Mouse (Mus musculus) kidney, adult 9 months (tissue): Measurements from ENCODE around the gene Hpse.

Experiments used
- DNase-seq: peaks from one replicate; pipeline ENCODE4 v3.0.0; 2022

Hpse gene

DNA sequence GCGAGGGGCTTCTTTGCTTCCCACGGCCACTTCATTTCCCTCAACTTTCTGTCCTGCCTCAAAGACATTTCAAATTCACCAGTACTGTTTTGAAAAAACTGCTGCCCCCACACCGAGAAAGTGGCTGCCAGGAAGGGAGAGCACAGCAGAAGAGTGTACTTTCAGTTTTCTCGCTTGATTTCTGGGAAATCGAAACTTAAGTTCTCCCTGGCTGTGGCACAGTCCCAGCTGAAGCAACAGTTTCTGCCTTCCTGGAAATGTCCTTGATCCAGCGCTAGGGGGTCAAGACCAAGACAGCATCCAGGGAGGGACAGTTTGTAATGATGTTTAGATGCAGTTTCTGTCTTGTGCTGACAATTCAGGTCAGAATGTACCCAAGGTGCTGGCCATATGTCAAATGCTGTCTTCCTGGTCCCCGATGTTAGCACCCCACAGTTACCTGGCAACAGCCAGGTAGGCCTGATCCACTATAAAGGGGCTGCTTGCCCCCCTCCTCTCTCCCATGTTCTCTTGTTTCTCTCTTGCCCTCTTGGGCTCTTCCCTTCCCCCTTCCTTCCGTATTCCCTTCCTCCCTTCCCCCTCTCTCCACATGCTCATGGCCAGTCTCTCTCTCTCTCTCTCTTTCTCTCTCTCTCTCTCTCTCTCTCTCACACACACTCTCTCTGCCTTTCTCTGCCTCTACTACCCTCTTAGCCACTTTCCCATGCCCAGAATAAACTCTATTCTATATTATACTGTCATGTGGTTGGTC, 82.5 kb downstream of the Hpse start:
- DNase-seq = peak; percentile 58

DNA sequence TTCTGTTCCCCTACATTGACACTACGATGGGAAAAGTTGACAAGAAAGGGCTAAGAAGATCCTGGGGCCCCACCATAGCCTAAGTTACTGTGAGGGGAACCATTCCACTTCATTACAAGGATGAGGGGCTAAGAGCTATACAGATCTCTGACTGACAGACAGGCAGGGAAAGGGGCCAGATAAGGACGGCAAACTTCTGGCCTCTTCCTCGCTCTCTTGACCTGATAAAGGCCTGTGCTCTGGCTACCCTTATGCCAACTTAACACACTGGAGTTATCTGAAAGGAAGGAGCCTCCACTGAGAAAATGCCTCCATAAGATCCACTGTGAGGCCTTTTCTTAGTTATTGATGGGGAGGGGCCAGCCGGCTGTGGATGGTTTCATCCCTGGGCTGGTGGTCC, 83.6 kb downstream of the Hpse start:
- no peak for DNase-seq

DNA sequence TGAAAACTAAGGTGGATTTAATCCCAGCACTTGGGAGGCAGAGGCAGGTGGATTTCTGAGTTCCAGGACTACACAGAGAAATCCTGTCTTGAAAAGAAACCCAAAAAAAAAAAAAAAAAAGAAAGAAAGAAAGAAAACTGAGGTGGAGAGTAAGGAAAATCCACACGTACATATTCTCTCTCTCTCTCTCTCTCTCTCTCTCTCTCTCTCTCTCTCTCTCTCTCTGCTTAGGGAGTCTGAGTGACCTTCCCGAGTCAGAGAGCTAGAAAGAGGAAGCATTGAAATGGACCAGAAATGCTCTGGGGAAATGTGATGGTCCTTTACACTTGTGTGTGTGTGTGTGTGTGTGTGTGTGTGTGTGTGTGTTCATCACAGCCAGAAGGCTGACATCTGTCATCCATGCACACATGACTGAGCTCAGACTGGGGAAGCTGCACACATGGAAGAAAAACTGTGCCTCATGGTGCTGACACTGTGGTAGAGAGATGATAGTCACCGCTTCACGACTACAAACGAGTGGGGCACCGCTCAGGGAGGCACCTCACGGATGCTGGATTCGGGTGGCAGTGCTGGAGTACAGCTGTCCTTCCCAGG, 84.5 kb downstream of the Hpse start:
- no peak for DNase-seq

DNA sequence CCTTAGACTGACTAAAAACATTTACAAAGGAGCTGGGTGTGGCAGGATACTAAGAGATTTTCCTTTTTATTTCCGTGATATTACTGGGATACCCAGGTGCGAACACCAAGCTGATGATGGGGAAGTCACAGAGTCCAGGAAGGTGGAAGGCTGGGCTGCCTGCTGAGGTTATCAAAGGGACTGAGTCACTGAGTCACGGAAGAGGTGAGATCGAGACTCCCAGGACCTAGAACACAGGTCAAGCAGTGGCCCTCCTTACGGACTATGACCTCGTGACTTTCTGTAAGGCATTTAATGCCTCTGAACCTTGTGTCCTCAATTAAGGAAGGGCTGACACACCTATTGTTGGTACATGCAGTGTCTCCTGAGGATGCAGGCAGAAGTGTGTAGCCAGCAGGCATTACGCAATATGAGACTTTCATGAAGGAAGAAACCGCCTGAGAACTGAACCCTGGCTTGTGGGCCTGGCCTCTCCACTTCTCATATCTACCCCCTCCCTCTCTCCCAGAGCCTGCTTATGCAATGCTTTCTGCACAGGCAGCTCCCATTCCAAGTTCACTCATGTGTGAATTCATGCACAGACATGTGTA, 86.9 kb downstream of the Hpse start:
- peak; percentile 87 for DNase-seq
